ENCODE assay signal across 20 mouse cellular contexts in the genomic region with DNA sequence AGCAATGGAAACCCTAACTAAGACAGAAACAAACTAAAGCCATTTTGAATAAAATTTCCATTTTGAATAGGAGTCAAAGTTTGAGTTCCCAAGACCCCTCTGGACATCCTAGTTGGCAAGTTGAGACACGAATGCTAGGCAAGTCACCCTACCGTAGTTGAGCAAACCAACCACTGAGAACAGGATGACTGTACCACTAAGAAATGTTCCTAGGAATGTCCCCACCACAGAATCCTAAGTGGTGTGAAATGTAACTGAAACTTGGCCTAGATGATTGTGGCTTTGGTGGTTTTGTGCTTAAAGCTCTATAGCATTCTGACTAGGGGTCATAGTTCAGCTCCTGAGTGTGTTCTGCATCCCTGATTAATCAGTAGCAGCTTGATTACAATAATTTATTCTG. TPM values are rescaled to one million over a fixed set of nuclear protein-coding genes. Genes with fewer than 3 reads are reported as not detected.
"Had no signal": no experiment of that assay in that cellular context is flagged by ENCODE, and none has a peak within 500 bp of the region (broad histone marks: within the 10 kb centered on the region; RNA-seq: fewer than 3 reads in every experiment).

No protein-coding gene starts in this region.

- H3K4me1 ChIP-seq: liver, embryonic 12.5 days; stomach, embryonic 15.5 days had no signal

- H3K27me3 ChIP-seq: kidney, embryonic 15.5 days; limb, embryonic 15.5 days; liver, embryonic 12.5 days; megakaryocyte, embryonic 14.5 days; stomach, embryonic 15.5 days had no signal

- DNase-seq: kidney, postnatal 25 days; layer of hippocampus, adult 9-11 months; layer of hippocampus, postnatal 36 days; lung, embryonic 14.5 days; lung, postnatal 10 days; right cerebral cortex, postnatal 14 days; thymus, postnatal 4 days had no signal

- H3K4me2 ChIP-seq: kidney, embryonic 15.5 days; limb, embryonic 15.5 days; liver, embryonic 12.5 days; lung, embryonic 14.5 days; midbrain, embryonic 11.5 days; stomach, embryonic 15.5 days had no signal

- H3K9ac ChIP-seq: kidney, embryonic 15.5 days; limb, embryonic 15.5 days; liver, embryonic 12.5 days; lung, embryonic 14.5 days; stomach, embryonic 15.5 days had no signal

- ATAC-seq: liver, embryonic 12.5 days; midbrain, embryonic 16.5 days had no signal

- H3K4me3 ChIP-seq: kidney, embryonic 15.5 days; limb, embryonic 15.5 days; liver, embryonic 12.5 days; megakaryocyte, embryonic 14.5 days; stomach, embryonic 15.5 days had no signal

- H3K9me3 ChIP-seq: kidney, embryonic 15.5 days; limb, embryonic 15.5 days; megakaryocyte, embryonic 14.5 days; stomach, embryonic 15.5 days had no signal

- H3K27ac ChIP-seq: kidney, embryonic 15.5 days; limb, embryonic 15.5 days; liver, embryonic 12.5 days; macrophage; stomach, embryonic 15.5 days had no signal

- H3K36me3 ChIP-seq: kidney, embryonic 15.5 days; limb, embryonic 15.5 days; liver, embryonic 12.5 days; stomach, embryonic 15.5 days had no signal

RNA-seq across cellular contexts. Expression of gene Otor, which starts 54.9 kb away (rescaled TPM):
- total RNA-seq: layer of hippocampus, postnatal 36 days; left cerebral cortex, adult 8-10 months; left cerebral cortex, postnatal 25 days had no signal
- polyA plus RNA-seq: liver, embryonic 16.5 days; macrophage; spleen, adult 2 months; testis, adult 2 months had no signal
